Mouse (Mus musculus): ENCODE measurements around the gene Gm49416. TPM values are rescaled to one million over a fixed set of nuclear protein-coding genes. Genes with fewer than 3 reads are reported as not detected.

Gene Gm49416
- polyA plus RNA-seq, 1 experiment from 2014 or later = 0.37 TPM

DNA sequence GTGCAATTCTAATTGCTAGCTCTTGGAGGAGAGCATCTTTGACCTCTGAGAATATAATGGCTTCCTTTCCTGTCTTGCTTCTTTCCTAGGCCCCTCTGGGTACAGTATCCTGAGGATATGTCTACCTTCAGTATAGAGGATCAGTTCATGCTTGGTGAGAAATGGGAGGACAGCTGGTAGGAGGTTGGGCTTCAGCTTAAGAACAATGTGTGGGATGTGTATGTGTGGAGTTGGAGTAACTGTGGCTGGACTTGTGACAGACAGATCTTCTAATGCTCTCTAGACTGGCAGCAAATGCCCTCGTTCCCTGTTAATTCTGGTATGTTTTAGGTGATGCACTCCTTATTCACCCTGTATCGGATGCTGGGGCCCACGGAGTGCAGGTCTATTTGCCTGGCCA is 25.5 kb downstream of the Gm49416 start:
- H3K27me3 ChIP-seq (ENCODE audit: poor library complexity, severe bottlenecking) = no peaks in the 10 kb centered on the region
- H3K36me3 ChIP-seq (replicated peaks) = peaks cover 84% of the 10 kb centered on the region
- H3K4me3 ChIP-seq = no peak overlapping the region
- H3K9me3 ChIP-seq = no peaks in the 10 kb centered on the region
- H3K27ac ChIP-seq = no peak overlapping the region
- DNase-seq (ENCODE audit: extremely low spot score, low spot score) = no peak
- 96% methylated on average over 3 of the region's 3 CpGs for WGBS
- no peaks in the 10 kb centered on the region for H3K4me1 ChIP-seq

DNA sequence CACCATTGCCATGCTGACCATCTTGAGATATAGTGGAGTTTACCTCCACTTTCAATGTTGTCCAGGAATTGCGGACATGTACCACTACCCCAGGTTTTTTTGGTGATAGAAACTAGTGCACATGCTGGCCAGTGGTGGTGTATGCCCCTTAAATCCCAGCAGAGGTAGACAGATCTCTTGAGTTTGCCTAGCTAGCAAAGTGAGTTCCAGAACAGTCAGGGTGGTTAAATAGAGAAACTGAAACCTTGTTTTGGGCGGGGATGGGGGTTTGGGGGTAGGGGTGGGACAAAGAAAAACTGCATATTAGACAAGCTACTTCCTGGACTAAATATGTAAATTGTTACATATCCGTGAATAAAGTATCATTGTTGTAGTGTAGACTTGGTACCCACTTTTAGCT is 30.3 kb downstream of the Gm49416 start:
- no peaks in the 10 kb centered on the region for H3K9me3 ChIP-seq
- H3K27me3 ChIP-seq (ENCODE audit: poor library complexity, severe bottlenecking) = no peaks in the 10 kb centered on the region
- no peak overlapping the region for H3K4me3 ChIP-seq
- H3K27ac ChIP-seq = no peak overlapping the region
- no peak for DNase-seq (ENCODE audit: extremely low spot score, low spot score)
- H3K36me3 ChIP-seq (replicated peaks) = peaks cover 48% of the 10 kb centered on the region
- 94% methylated on average over 3 of the region's 3 CpGs for WGBS
- peaks cover 24% of the 10 kb centered on the region for H3K4me1 ChIP-seq

DNA sequence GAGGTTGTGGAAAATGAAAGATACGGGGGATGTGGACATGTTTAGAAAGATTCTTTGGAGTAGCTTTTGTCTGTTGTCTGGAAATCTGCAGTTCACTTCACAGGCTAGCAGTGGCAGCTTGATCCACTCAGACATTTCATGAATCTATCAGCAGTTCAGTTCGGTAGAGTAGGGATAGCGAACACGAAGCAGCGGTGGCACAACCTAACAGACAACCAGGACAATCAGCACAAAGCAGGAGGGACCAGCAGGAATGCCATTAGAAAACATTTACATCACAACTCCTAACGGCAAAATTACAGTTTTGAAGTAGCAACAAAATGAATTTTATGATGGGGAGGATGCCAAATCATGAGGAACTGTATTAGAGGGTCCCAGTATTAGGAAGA is 31.0 kb downstream of the Gm49416 start:
- Histone ChIP-seq H3K4me1 (peaks cover 24% of the 10 kb centered on the region), H3K27ac (peak overlapping the region; percentile 92), H3K27me3 (ENCODE audit: poor library complexity, severe bottlenecking) (no peaks in the 10 kb centered on the region), H3K36me3 (replicated peaks) (peaks cover 45% of the 10 kb centered on the region), H3K4me3 (peak overlapping the region; percentile 89), H3K9me3 (no peaks in the 10 kb centered on the region)
- no peak for DNase-seq (ENCODE audit: extremely low spot score, low spot score)
- WGBS = 68% methylated on average over 6 of the region's 6 CpGs

- peak; percentile 96 for DNase-seq (ENCODE audit: extremely low spot score, low spot score)
- H3K27ac ChIP-seq = peak within 1 kb of the TSS; percentile 92
- peaks cover 42% of the 10 kb centered on the region for H3K36me3 ChIP-seq (replicated peaks)
- peak within 1 kb of the TSS; percentile 89 for H3K4me3 ChIP-seq
- 3% methylated on average over 50 of the region's 50 CpGs for WGBS
- no peaks in the 10 kb centered on the region for H3K27me3 ChIP-seq (ENCODE audit: poor library complexity, severe bottlenecking)
- no peaks in the 10 kb centered on the region for H3K9me3 ChIP-seq
- H3K4me1 ChIP-seq = peaks cover 24% of the 10 kb centered on the region
Observed at GRCm38 (mm10) chr19:8920073-8920736, 31.5 kb downstream of the Gm49416 start, which contains the start of gene B3gat3. Gene B3gat3, plus strand, starts transcription at chr19:8920374.

DNA sequence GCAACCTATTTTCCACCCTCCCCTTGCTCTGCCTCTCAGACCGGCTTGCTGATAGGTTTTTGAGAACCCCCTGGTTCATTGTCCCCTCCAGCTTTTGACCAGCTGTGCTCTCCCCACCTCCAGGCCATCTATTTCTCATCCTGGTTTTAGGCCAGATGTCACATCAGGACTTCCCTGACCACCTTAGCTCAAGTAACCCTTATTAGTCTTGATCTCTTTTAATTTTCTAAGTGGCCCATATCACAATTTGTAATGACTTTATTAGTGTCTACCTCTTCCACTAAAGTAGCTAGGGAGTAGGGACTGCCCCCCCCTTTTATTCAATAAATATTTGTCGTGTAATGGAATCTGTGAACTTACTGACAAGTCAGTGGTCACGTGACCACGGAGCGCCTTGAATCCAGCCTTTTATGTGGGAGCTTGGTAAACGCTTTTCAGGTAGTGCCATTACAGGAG is 32.1 kb downstream of the Gm49416 start:
- Histone ChIP-seq H3K4me3 (peak overlapping the region; percentile 89), H3K4me1 (peaks cover 24% of the 10 kb centered on the region), H3K27ac (peak overlapping the region; percentile 92), H3K36me3 (replicated peaks) (peaks cover 42% of the 10 kb centered on the region), H3K27me3 (ENCODE audit: poor library complexity, severe bottlenecking) (no peaks in the 10 kb centered on the region), H3K9me3 (no peaks in the 10 kb centered on the region)
- 2% methylated on average over 6 of the region's 6 CpGs for WGBS
- DNase-seq (ENCODE audit: extremely low spot score, low spot score) = peak; percentile 38

- peaks cover 42% of the 10 kb centered on the region for H3K36me3 ChIP-seq (replicated peaks)
- H3K4me1 ChIP-seq = peaks cover 24% of the 10 kb centered on the region
- no peak overlapping the region for H3K27ac ChIP-seq
- no peak for DNase-seq (ENCODE audit: extremely low spot score, low spot score)
- H3K27me3 ChIP-seq (ENCODE audit: poor library complexity, severe bottlenecking) = no peaks in the 10 kb centered on the region
- no peaks in the 10 kb centered on the region for H3K9me3 ChIP-seq
- WGBS = 77% methylated on average over 9 of the region's 9 CpGs
- H3K4me3 ChIP-seq = peak overlapping the region; percentile 89
Observed at GRCm38 (mm10) chr19:8921741-8922140, 33.0 kb downstream of the Gm49416 start.

DNA sequence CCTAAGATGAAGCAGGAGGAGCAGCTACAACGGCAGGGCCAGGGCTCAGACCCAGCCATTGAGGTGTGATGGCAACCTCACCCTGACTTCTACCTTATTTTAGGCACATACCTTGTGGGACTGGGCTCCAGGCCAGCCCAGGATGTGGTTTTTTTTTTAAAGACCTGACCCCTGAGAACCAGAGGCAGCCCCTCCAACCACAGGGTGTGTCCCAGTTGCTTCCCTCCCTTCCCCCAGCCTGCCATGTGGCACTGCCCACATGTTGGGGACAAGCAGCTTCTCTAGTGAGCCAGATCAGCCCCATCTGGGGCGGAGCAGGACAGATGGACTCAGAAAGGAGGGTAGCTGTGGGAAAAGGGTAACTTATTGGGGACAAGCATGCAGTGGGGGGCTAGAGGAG is 38.0 kb downstream of the Gm49416 start:
- Histone ChIP-seq H3K27me3 (ENCODE audit: poor library complexity, severe bottlenecking) (no peaks in the 10 kb centered on the region), H3K27ac (no peak overlapping the region), H3K9me3 (no peaks in the 10 kb centered on the region), H3K4me1 (peaks cover 33% of the 10 kb centered on the region), H3K4me3 (no peak overlapping the region), H3K36me3 (replicated peaks) (peaks cover 58% of the 10 kb centered on the region)
- 96% methylated on average over 2 of the region's 2 CpGs for WGBS
- DNase-seq (ENCODE audit: extremely low spot score, low spot score) = no peak

DNA sequence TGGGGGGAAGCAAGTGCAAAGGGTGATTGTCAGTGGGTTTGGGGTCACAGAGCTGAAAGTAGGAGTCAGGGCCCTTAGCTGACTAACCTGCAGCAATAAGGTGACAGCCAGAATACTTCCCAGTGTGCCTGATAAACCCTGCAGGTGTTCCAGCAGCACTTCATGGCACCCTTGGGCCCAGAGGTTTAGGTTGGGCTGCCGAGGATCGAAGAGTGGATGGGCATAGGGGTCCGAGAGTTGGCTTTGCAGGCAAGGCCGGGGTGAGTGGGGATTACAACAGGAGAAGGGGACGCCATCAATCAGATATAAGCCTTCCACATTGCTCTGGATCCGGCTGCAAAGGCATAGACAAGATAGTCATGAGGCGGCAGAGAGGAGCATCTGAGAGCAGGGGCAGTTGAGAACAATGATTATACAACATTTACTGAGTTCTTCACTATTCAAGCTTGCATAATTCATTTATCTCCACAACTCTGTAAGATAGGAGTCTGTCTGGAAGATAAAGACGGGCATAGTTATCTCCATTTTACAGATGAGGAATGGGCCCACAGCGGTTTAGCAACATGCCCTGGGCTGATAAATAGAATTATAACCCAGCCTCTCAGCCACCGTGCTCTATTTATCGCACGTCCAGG is 39.3 kb downstream of the Gm49416 start:
- no peak for DNase-seq (ENCODE audit: extremely low spot score, low spot score)
- Histone ChIP-seq H3K27me3 (ENCODE audit: poor library complexity, severe bottlenecking) (no peaks in the 10 kb centered on the region), H3K36me3 (replicated peaks) (peaks cover 52% of the 10 kb centered on the region), H3K9me3 (no peaks in the 10 kb centered on the region), H3K4me1 (peaks cover 28% of the 10 kb centered on the region), H3K4me3 (0 out of 2 replicates have a peak overlapping the region, but pooled peaks have one; percentile 77), H3K27ac (no peak overlapping the region)
- WGBS = 89% methylated on average over 12 of the region's 12 CpGs

- H3K27me3 ChIP-seq (ENCODE audit: poor library complexity, severe bottlenecking) = no peaks in the 10 kb centered on the region
- H3K4me1 ChIP-seq = peaks cover 28% of the 10 kb centered on the region
- peaks cover 57% of the 10 kb centered on the region for H3K36me3 ChIP-seq (replicated peaks)
- DNase-seq (ENCODE audit: extremely low spot score, low spot score) = no peak
- 11% methylated on average over 16 of the region's 16 CpGs for WGBS
- H3K9me3 ChIP-seq = no peaks in the 10 kb centered on the region
- H3K27ac ChIP-seq = peak overlapping the region; percentile 89
- peak overlapping the region; percentile 77 for H3K4me3 ChIP-seq
Observed at GRCm38 (mm10) chr19:8928689-8929223, 40.0 kb downstream of the Gm49416 start.

GRCm38 (mm10) chr19:8929224-8930088 is 40.7 kb downstream of the Gm49416 start, which contains the start of the genes Rom1 and Eml3:
Gene Rom1, minus strand, starts transcription at chr19:8929356.
Gene Eml3, plus strand, starts transcription at chr19:8929552.
- no peaks in the 10 kb centered on the region for H3K27me3 ChIP-seq (ENCODE audit: poor library complexity, severe bottlenecking)
- DNase-seq (ENCODE audit: extremely low spot score, low spot score) = peak; percentile 75
- H3K9me3 ChIP-seq = no peaks in the 10 kb centered on the region
- peak within 1 kb of the TSS; percentile 77 for H3K4me3 ChIP-seq
- peaks cover 28% of the 10 kb centered on the region for H3K4me1 ChIP-seq
- peaks cover 62% of the 10 kb centered on the region for H3K36me3 ChIP-seq (replicated peaks)
- WGBS = under 1% methylated on average over 58 of the region's 74 CpGs
- peak within 1 kb of the TSS; percentile 89 for H3K27ac ChIP-seq

DNA sequence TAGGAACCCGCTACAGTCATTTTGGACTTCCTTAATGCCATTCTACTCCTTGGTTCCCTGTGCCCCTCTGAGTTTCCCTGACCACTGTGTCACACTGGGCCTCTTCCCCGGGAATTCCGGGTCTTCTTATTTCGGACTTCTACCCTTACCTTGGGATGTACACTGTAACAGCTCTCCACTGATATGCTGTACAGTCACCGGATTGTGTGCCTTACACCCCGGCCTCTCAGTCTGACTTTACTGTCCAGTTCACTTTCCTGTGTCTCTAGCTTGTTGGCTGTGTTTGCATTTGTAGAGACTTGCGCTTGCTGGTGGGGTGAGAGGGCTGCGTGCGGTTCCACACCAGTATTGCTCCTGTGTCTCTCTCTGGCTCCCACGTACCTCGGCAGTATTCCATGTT is 41.4 kb downstream of the Gm49416 start:
- H3K27ac ChIP-seq = peak overlapping the region; percentile 89
- WGBS = 14% methylated on average over 11 of the region's 11 CpGs

DNA sequence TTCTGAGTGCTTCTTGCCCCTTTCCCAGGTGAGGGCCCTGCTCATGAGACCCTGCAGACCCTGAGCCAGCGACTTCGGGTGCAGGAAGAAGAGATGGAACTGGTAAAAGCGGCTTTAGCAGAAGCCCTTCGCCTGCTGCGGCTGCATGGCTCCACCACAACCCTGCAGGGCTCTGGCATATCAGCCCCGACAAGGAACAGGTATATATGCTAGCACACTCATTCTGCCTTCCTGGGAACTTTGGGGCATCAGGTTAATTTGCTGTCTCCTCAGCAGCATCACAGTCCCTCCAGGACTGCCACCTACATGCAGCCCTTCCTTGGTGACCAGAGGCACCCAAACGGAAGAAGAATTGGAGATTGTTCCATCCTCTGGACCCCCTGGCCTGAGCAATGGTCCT is 42.0 kb downstream of the Gm49416 start:
- Histone ChIP-seq H3K9me3 (no peaks in the 10 kb centered on the region), H3K4me1 (peaks cover 28% of the 10 kb centered on the region), H3K27me3 (ENCODE audit: poor library complexity, severe bottlenecking) (no peaks in the 10 kb centered on the region), H3K27ac (0 out of 2 replicates have a peak overlapping the region, but pooled peaks have one; percentile 89), H3K36me3 (replicated peaks) (peaks cover 65% of the 10 kb centered on the region), H3K4me3 (peak overlapping the region; percentile 77)
- DNase-seq (ENCODE audit: extremely low spot score, low spot score) = no peak
- WGBS = 83% methylated on average over 7 of the region's 7 CpGs

More for the DNA sequence above, 41.4 kb downstream of the Gm49416 start:
- Histone ChIP-seq H3K9me3 (no peaks in the 10 kb centered on the region), H3K4me1 (peaks cover 28% of the 10 kb centered on the region), H3K4me3 (peak overlapping the region; percentile 77), H3K27me3 (ENCODE audit: poor library complexity, severe bottlenecking) (no peaks in the 10 kb centered on the region), H3K36me3 (replicated peaks) (peaks cover 65% of the 10 kb centered on the region)
- no peak for DNase-seq (ENCODE audit: extremely low spot score, low spot score)

Data from forebrain, embryonic 10.5 days (tissue).